Mouse (Mus musculus): ENCODE data around the gene Kpna7. TPM values are rescaled to one million over a fixed set of nuclear protein-coding genes. Genes with fewer than 3 reads are reported as not detected.
A peak's percentile ranks its signal among the peaks of the same experiment; 100 is the strongest.
"Not testable (repeated sequence)": the region's sequence is repeated elsewhere in the genome, so short reads cannot be mapped to it uniquely, and the experiment has no call there.

The Kpna7 gene
- polyA plus RNA-seq, 1 experiment from 2014 or later = not detected

GRCm38 (mm10) chr5:145016761-145017160 lies 67.1 kb downstream of the Kpna7 start:
- not testable (repeated sequence) for H3K4me1 ChIP-seq; H3K27me3 ChIP-seq; H3K9me3 ChIP-seq (replicated peaks); ATAC-seq (ENCODE audit: insufficient number of reproducible peaks, low FRiP score, low TSS enrichment, low read depth); H3K4me3 ChIP-seq (replicated peaks); H3K27ac ChIP-seq (replicated peaks); H3K36me3 ChIP-seq; H3K9ac ChIP-seq; H3K4me2 ChIP-seq (replicated peaks)
- 16% methylated on average over 2 of the region's 2 CpGs for WGBS

- H3K4me1 ChIP-seq = no peaks in the 10 kb centered on the region
- no peak overlapping the region for H3K9ac ChIP-seq
- H3K27me3 ChIP-seq = no peaks in the 10 kb centered on the region
- no peak overlapping the region for H3K27ac ChIP-seq (replicated peaks)
- no peak overlapping the region for H3K4me2 ChIP-seq (replicated peaks)
- no peaks in the 10 kb centered on the region for H3K9me3 ChIP-seq (replicated peaks)
- no peak for ATAC-seq (ENCODE audit: insufficient number of reproducible peaks, low FRiP score, low TSS enrichment, low read depth)
- no peak overlapping the region for H3K4me3 ChIP-seq (replicated peaks)
- 61% methylated on average over 1 of the region's 1 CpGs for WGBS
- H3K36me3 ChIP-seq = no peaks in the 10 kb centered on the region
These were observed 69.6 kb downstream of the Kpna7 start for GRCm38 (mm10) chr5:145014278-145014677.

- Histone ChIP-seq H3K36me3 (no peaks in the 10 kb centered on the region), H3K4me3 (replicated peaks) (no peak overlapping the region), H3K27ac (replicated peaks) (no peak overlapping the region), H3K9me3 (replicated peaks) (no peaks in the 10 kb centered on the region), H3K4me1 (no peaks in the 10 kb centered on the region), H3K9ac (no peak overlapping the region), H3K4me2 (replicated peaks) (no peak overlapping the region), H3K27me3 (no peaks in the 10 kb centered on the region)
- WGBS = 87% methylated on average over 15 of the region's 15 CpGs
- no peak for ATAC-seq (ENCODE audit: insufficient number of reproducible peaks, low FRiP score, low TSS enrichment, low read depth)
These were observed 74.8 kb downstream of the Kpna7 start for GRCm38 (mm10) chr5:145008878-145009659.

- H3K27me3 ChIP-seq = no peaks in the 10 kb centered on the region
- no peaks in the 10 kb centered on the region for H3K4me1 ChIP-seq
- H3K36me3 ChIP-seq = no peaks in the 10 kb centered on the region
- no peak overlapping the region for H3K4me3 ChIP-seq (replicated peaks)
- no peak for ATAC-seq (ENCODE audit: insufficient number of reproducible peaks, low FRiP score, low TSS enrichment, low read depth)
- H3K27ac ChIP-seq (replicated peaks) = no peak overlapping the region
- WGBS = 68% methylated on average over 6 of the region's 6 CpGs
- H3K4me2 ChIP-seq (replicated peaks) = no peak overlapping the region
- no peaks in the 10 kb centered on the region for H3K9me3 ChIP-seq (replicated peaks)
- no peak overlapping the region for H3K9ac ChIP-seq
These were observed 78.2 kb downstream of the Kpna7 start for GRCm38 (mm10) chr5:145005596-145005995.

- no peaks in the 10 kb centered on the region for H3K36me3 ChIP-seq
- no peak overlapping the region for H3K4me2 ChIP-seq (replicated peaks)
- H3K27ac ChIP-seq (replicated peaks) = no peak overlapping the region
- H3K27me3 ChIP-seq = no peaks in the 10 kb centered on the region
- 79% methylated on average over 9 of the region's 9 CpGs for WGBS
- ATAC-seq (ENCODE audit: insufficient number of reproducible peaks, low FRiP score, low TSS enrichment, low read depth) = no peak
- no peaks in the 10 kb centered on the region for H3K9me3 ChIP-seq (replicated peaks)
- no peak overlapping the region for H3K4me3 ChIP-seq (replicated peaks)
- H3K9ac ChIP-seq = no peak overlapping the region
- no peaks in the 10 kb centered on the region for H3K4me1 ChIP-seq
These were observed 79.3 kb downstream of the Kpna7 start for GRCm38 (mm10) chr5:145004495-145004894.

GRCm38 (mm10) chr5:145003362-145003761 lies 80.5 kb downstream of the Kpna7 start:
- no peak overlapping the region for H3K4me3 ChIP-seq (replicated peaks)
- no peaks in the 10 kb centered on the region for H3K27me3 ChIP-seq
- H3K4me1 ChIP-seq = no peaks in the 10 kb centered on the region
- no peaks in the 10 kb centered on the region for H3K9me3 ChIP-seq (replicated peaks)
- H3K27ac ChIP-seq (replicated peaks) = no peak overlapping the region
- H3K9ac ChIP-seq = no peak overlapping the region
- whole genome bisulfite sequencing = 60% methylated on average over 3 of the region's 3 CpGs
- no peak for ATAC-seq (ENCODE audit: insufficient number of reproducible peaks, low FRiP score, low TSS enrichment, low read depth)
- H3K4me2 ChIP-seq (replicated peaks) = no peak overlapping the region
- no peaks in the 10 kb centered on the region for H3K36me3 ChIP-seq

GRCm38 (mm10) chr5:144998491-144998890 lies 85.3 kb downstream of the Kpna7 start:
- Histone ChIP-seq H3K36me3 (no peaks in the 10 kb centered on the region), H3K9me3 (replicated peaks) (no peaks in the 10 kb centered on the region), H3K4me3 (replicated peaks) (no peak overlapping the region), H3K27me3 (no peaks in the 10 kb centered on the region), H3K4me1 (no peaks in the 10 kb centered on the region), H3K4me2 (replicated peaks) (no peak overlapping the region), H3K27ac (replicated peaks) (no peak overlapping the region), H3K9ac (no peak overlapping the region)
- no peak for ATAC-seq (ENCODE audit: insufficient number of reproducible peaks, low FRiP score, low TSS enrichment, low read depth)
- WGBS = 31% methylated on average over 2 of the region's 2 CpGs

- 67% methylated on average over 5 of the region's 5 CpGs for WGBS
- no peak overlapping the region for H3K4me2 ChIP-seq (replicated peaks)
- no peaks in the 10 kb centered on the region for H3K27me3 ChIP-seq
- H3K36me3 ChIP-seq = no peaks in the 10 kb centered on the region
- no peaks in the 10 kb centered on the region for H3K4me1 ChIP-seq
- H3K27ac ChIP-seq (replicated peaks) = no peak overlapping the region
- ATAC-seq (ENCODE audit: insufficient number of reproducible peaks, low FRiP score, low TSS enrichment, low read depth) = no peak
- H3K4me3 ChIP-seq (replicated peaks) = no peak overlapping the region
- H3K9me3 ChIP-seq (replicated peaks) = no peaks in the 10 kb centered on the region
- H3K9ac ChIP-seq = no peak overlapping the region
These were observed 93.3 kb downstream of the Kpna7 start for GRCm38 (mm10) chr5:144990481-144990880.

GRCm38 (mm10) chr5:144990051-144990450 lies 93.8 kb downstream of the Kpna7 start:
- Histone ChIP-seq H3K4me2 (replicated peaks) (no peak overlapping the region), H3K4me1 (no peaks in the 10 kb centered on the region), H3K9me3 (replicated peaks) (no peaks in the 10 kb centered on the region), H3K9ac (no peak overlapping the region), H3K27me3 (no peaks in the 10 kb centered on the region), H3K27ac (replicated peaks) (no peak overlapping the region), H3K36me3 (no peaks in the 10 kb centered on the region), H3K4me3 (replicated peaks) (no peak overlapping the region)
- WGBS = 59% methylated on average over 2 of the region's 2 CpGs
- no peak for ATAC-seq (ENCODE audit: insufficient number of reproducible peaks, low FRiP score, low TSS enrichment, low read depth)

- 80% methylated on average over 4 of the region's 4 CpGs for WGBS
- ATAC-seq (ENCODE audit: insufficient number of reproducible peaks, low FRiP score, low TSS enrichment, low read depth) = no peak
- no peak overlapping the region for H3K9ac ChIP-seq
These were observed 94.8 kb downstream of the Kpna7 start for GRCm38 (mm10) chr5:144989061-144989405.

GRCm38 (mm10) chr5:144988340-144989060 lies 95.3 kb downstream of the Kpna7 start:
- Histone ChIP-seq H3K4me3 (replicated peaks) (no peak overlapping the region), H3K36me3 (no peaks in the 10 kb centered on the region), H3K4me2 (replicated peaks) (no peak overlapping the region), H3K9ac (no peak overlapping the region), H3K9me3 (replicated peaks) (no peaks in the 10 kb centered on the region), H3K27me3 (no peaks in the 10 kb centered on the region), H3K4me1 (no peaks in the 10 kb centered on the region), H3K27ac (replicated peaks) (no peak overlapping the region)
- WGBS = 44% methylated on average over 9 of the region's 9 CpGs
- 0 out of 2 replicates have a peak, but pooled peaks have one; percentile 26 for ATAC-seq (ENCODE audit: insufficient number of reproducible peaks, low FRiP score, low TSS enrichment, low read depth)

More at GRCm38 (mm10) chr5:144989061-144989405, 94.8 kb downstream of the Kpna7 start:
- Histone ChIP-seq H3K4me1 (no peaks in the 10 kb centered on the region), H3K4me2 (replicated peaks) (no peak overlapping the region), H3K36me3 (no peaks in the 10 kb centered on the region), H3K4me3 (replicated peaks) (no peak overlapping the region), H3K27ac (replicated peaks) (no peak overlapping the region), H3K27me3 (no peaks in the 10 kb centered on the region), H3K9me3 (replicated peaks) (no peaks in the 10 kb centered on the region)

Measured in embryonic facial prominence, embryonic 15.5 days (tissue).